Mouse (Mus musculus): Measurements from ENCODE around the gene Gm11099. TPM values are rescaled to one million over a fixed set of nuclear protein-coding genes. Genes with fewer than 3 reads are reported as not detected.

Gm11099 gene
- total RNA-seq (2014; rRNA removed; ENCODE audit: low replicate concordance) (not detected in 2 replicates), polyA plus RNA-seq (2015; fragmentation: Nextera tagmentation; extraction: Ambion mirVana) (not detected in 2 replicates)

GRCm38 (mm10) chr2:58859134-58859533 lies at the start of gene Gm11099:
Gm11099 (plus strand) TSS chr2:58859434.
- DNase-seq (ENCODE audit: low spot score), result no peak
- H3K27ac ChIP-seq (ENCODE audit: low read depth), result no peak within 1 kb of the TSS
- no peak for ATAC-seq (ENCODE audit: insufficient read depth, low read depth)
- H3K36me3 ChIP-seq (replicated peaks; ENCODE audit: control insufficient read depth, insufficient read depth, low read length), result no peaks in the 10 kb centered on the region
- H3K27me3 ChIP-seq (ENCODE audit: control insufficient read depth, insufficient read depth, low read length), result no peaks in the 10 kb centered on the region
- no peak within 1 kb of the TSS for H3K9ac ChIP-seq (replicated peaks; ENCODE audit: low read depth, low read length)
- H3K4me2 ChIP-seq (ENCODE audit: low read depth, low read length), result no peak within 1 kb of the TSS
- no peaks in the 10 kb centered on the region for H3K4me1 ChIP-seq (ENCODE audit: control insufficient read depth, insufficient read depth)
- WGBS, result 75% methylated on average over 5 of the region's 5 CpGs
- H3K4me3 ChIP-seq (ENCODE audit: low read depth, low read length), result no peak within 1 kb of the TSS
- H3K9me3 ChIP-seq (replicated peaks; ENCODE audit: control insufficient read depth, low read length), result no peaks in the 10 kb centered on the region
- TF ChIP-seq EP300 (IDR thresholded peaks at IDR 0.05; ENCODE audit: low read depth), result no peak
- no peak for TF ChIP-seq CTCF (IDR thresholded peaks at IDR 0.05; ENCODE audit: low read depth)

GRCm38 (mm10) chr2:58812941-58813340 lies 46.3 kb upstream of the Gm11099 start:
- Histone ChIP-seq H3K4me3 (ENCODE audit: low read depth, low read length) (no peak overlapping the region), H3K9me3 (replicated peaks; ENCODE audit: control insufficient read depth, low read length) (no peaks in the 10 kb centered on the region), H3K27me3 (ENCODE audit: control insufficient read depth, insufficient read depth, low read length) (no peaks in the 10 kb centered on the region), H3K36me3 (replicated peaks; ENCODE audit: control insufficient read depth, insufficient read depth, low read length) (no peaks in the 10 kb centered on the region), H3K27ac (ENCODE audit: low read depth) (no peak overlapping the region), H3K4me1 (ENCODE audit: control insufficient read depth, insufficient read depth) (no peaks in the 10 kb centered on the region), H3K9ac (replicated peaks; ENCODE audit: low read depth, low read length) (no peak overlapping the region), H3K4me2 (ENCODE audit: low read depth, low read length) (no peak overlapping the region)
- TF ChIP-seq CTCF (IDR thresholded peaks at IDR 0.05; ENCODE audit: low read depth) (no peak), EP300 (IDR thresholded peaks at IDR 0.05; ENCODE audit: low read depth) (no peak)
- 50% methylated on average over 2 of the region's 2 CpGs for WGBS
- no peak for DNase-seq (ENCODE audit: low spot score)
- ATAC-seq (ENCODE audit: insufficient read depth, low read depth), result no peak

- H3K9me3 ChIP-seq (replicated peaks; ENCODE audit: control insufficient read depth, low read length), result no peaks in the 10 kb centered on the region
- DNase-seq (ENCODE audit: low spot score) (no peak), ATAC-seq (ENCODE audit: insufficient read depth, low read depth) (no peak)
- H3K4me2 ChIP-seq (ENCODE audit: low read depth, low read length), result no peak overlapping the region
- H3K4me3 ChIP-seq (ENCODE audit: low read depth, low read length), result no peak overlapping the region
- H3K27ac ChIP-seq (ENCODE audit: low read depth), result no peak overlapping the region
- TF ChIP-seq CTCF (IDR thresholded peaks at IDR 0.05; ENCODE audit: low read depth) (no peak), EP300 (IDR thresholded peaks at IDR 0.05; ENCODE audit: low read depth) (no peak)
- no peaks in the 10 kb centered on the region for H3K4me1 ChIP-seq (ENCODE audit: control insufficient read depth, insufficient read depth)
- H3K36me3 ChIP-seq (replicated peaks; ENCODE audit: control insufficient read depth, insufficient read depth, low read length), result no peaks in the 10 kb centered on the region
- H3K27me3 ChIP-seq (ENCODE audit: control insufficient read depth, insufficient read depth, low read length), result no peaks in the 10 kb centered on the region
- WGBS, result 77% methylated on average over 3 of the region's 3 CpGs
- no peak overlapping the region for H3K9ac ChIP-seq (replicated peaks; ENCODE audit: low read depth, low read length)
Observed at GRCm38 (mm10) chr2:58828910-58829600, 30.2 kb upstream of the Gm11099 start.

GRCm38 (mm10) chr2:58829981-58830742 lies 29.1 kb upstream of the Gm11099 start:
- H3K4me3 ChIP-seq (ENCODE audit: low read depth, low read length), result no peak overlapping the region

GRCm38 (mm10) chr2:58832253-58832980 lies 26.8 kb upstream of the Gm11099 start:
- 78% methylated on average over 20 of the region's 20 CpGs for WGBS
- Histone ChIP-seq H3K9ac (replicated peaks; ENCODE audit: low read depth, low read length) (no peak overlapping the region), H3K9me3 (replicated peaks; ENCODE audit: control insufficient read depth, low read length) (no peaks in the 10 kb centered on the region), H3K36me3 (replicated peaks; ENCODE audit: control insufficient read depth, insufficient read depth, low read length) (no peaks in the 10 kb centered on the region), H3K4me3 (ENCODE audit: low read depth, low read length) (no peak overlapping the region), H3K27me3 (ENCODE audit: control insufficient read depth, insufficient read depth, low read length) (no peaks in the 10 kb centered on the region), H3K4me2 (ENCODE audit: low read depth, low read length) (no peak overlapping the region), H3K27ac (ENCODE audit: low read depth) (no peak overlapping the region), H3K4me1 (ENCODE audit: control insufficient read depth, insufficient read depth) (no peaks in the 10 kb centered on the region)
- no peak for DNase-seq (ENCODE audit: low spot score)
- no peak for ATAC-seq (ENCODE audit: insufficient read depth, low read depth)
- no peak for TF ChIP-seq CTCF (IDR thresholded peaks at IDR 0.05; ENCODE audit: low read depth)
- no peak for TF ChIP-seq EP300 (IDR thresholded peaks at IDR 0.05; ENCODE audit: low read depth)

More at GRCm38 (mm10) chr2:58829981-58830742, 29.1 kb upstream of the Gm11099 start:
- peak; percentile 49; the same call in 1 of the 2 replicates for ATAC-seq (ENCODE audit: insufficient read depth, low read depth)
- Histone ChIP-seq H3K36me3 (replicated peaks; ENCODE audit: control insufficient read depth, insufficient read depth, low read length) (no peaks in the 10 kb centered on the region), H3K4me2 (ENCODE audit: low read depth, low read length) (no peak overlapping the region), H3K27me3 (ENCODE audit: control insufficient read depth, insufficient read depth, low read length) (no peaks in the 10 kb centered on the region), H3K9me3 (replicated peaks; ENCODE audit: control insufficient read depth, low read length) (no peaks in the 10 kb centered on the region), H3K9ac (replicated peaks; ENCODE audit: low read depth, low read length) (no peak overlapping the region), H3K4me1 (ENCODE audit: control insufficient read depth, insufficient read depth) (no peaks in the 10 kb centered on the region), H3K27ac (ENCODE audit: low read depth) (no peak overlapping the region)
- DNase-seq (ENCODE audit: low spot score), result peak; percentile 10
- TF ChIP-seq CTCF (IDR thresholded peaks at IDR 0.05; ENCODE audit: low read depth) (peak; percentile 39; the same call in 1 of the 2 replicates), EP300 (IDR thresholded peaks at IDR 0.05; ENCODE audit: low read depth) (no peak)
- WGBS, result 41% methylated on average over 7 of the region's 7 CpGs
